Mouse (Mus musculus): ENCODE measurements around the gene Zp2. TPM values are rescaled to one million over a fixed set of nuclear protein-coding genes. Genes with fewer than 3 reads are reported as not detected.

The Zp2 gene
- total and polyA plus RNA-seq, 3 experiments, result not detected

DNA sequence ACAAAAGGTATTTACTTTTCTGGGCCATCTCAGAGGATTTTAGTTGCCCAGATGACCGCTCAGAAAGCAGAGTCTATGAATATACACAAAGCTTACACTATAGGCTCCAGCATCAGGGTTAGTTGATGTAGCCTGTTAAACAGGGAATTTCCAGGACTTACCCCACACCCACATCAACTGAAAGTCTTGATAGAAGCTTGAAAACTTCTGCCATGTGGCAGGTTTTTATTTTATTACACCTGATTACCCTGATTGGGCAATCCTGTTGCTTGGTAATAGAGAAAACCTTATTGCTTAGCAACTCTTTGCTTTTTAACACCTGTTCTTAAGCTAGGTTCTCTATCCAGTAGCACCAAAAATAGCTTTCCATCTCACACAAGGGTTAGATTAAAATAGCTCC, 2.3 kb downstream of the Zp2 start:
- TF ChIP-seq USF1 (IDR thresholded peaks at IDR 0.05; ENCODE audit: low read depth, low read length) (no peak), CHD1 (IDR thresholded peaks at IDR 0.05; ENCODE audit: low read depth, low read length) (no peak), ZNF384 (IDR thresholded peaks at IDR 0.05; ENCODE audit: low read depth, low read length) (no peak), MYB (IDR thresholded peaks at IDR 0.05; ENCODE audit: low read depth, low read length) (no peak), MAZ (IDR thresholded peaks at IDR 0.05; ENCODE audit: low read depth, low read length) (no peak), HCFC1 (IDR thresholded peaks at IDR 0.05; ENCODE audit: low read depth, low read length) (no peak), POLR2AphosphoS5 (IDR thresholded peaks at IDR 0.05; ENCODE audit: borderline replicate concordance, low read depth, low read length) (no peak), GABPA (IDR thresholded peaks at IDR 0.05; ENCODE audit: low read depth, low read length) (no peak), TAL1 (IDR thresholded peaks at IDR 0.05; ENCODE audit: low read length) (no peak), MXI1 (IDR thresholded peaks at IDR 0.05; ENCODE audit: low read depth, low read length) (no peak), CTCF (IDR thresholded peaks at IDR 0.05 in 2 of 3, conservative IDR thresholded peaks at IDR 0.05 in 1 of 3; ENCODE audit: control insufficient read depth in 1 of 3, insufficient read depth in 1 of 3, low read depth in 2 of 3, low read length in 3 of 3, poor library complexity in 1 of 3, severe bottlenecking in 1 of 3) (no peak), MEF2A (IDR thresholded peaks at IDR 0.05; ENCODE audit: extremely low read depth, insufficient replicate concordance, low read depth, low read length, poor library complexity, severe bottlenecking) (no peak)

DNA sequence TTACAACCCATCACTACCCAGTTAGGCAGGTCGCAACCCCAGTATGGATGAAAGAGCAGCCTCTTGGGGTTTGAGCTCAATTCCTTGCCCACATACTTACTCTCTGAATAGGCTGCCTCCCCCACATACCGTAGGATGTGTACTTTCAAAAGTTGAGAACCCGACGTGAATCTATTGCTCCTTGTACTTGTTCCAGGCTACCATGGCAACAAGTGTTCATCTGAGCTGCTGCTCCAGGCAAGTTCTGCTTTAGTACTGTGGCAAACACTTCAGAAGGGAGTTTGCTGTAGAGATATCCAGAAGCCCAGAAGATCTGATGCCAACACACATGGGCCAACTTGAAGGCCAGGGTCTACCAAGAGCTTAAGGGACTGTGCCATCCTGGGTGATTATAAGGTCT, 16.1 kb downstream of the Zp2 start:
- Histone ChIP-seq H3K9ac (ENCODE audit: control insufficient read depth, low read depth, low read length, poor library complexity, severe bottlenecking) (no peak overlapping the region), H3K4me3 (ENCODE audit: control insufficient read depth in 1 of 2, insufficient read depth in 1 of 2, low read depth in 2 of 2, low read length in 2 of 2) (no peak overlapping the region), H3K4me1 (ENCODE audit: control insufficient read depth in 1 of 2, insufficient read depth in 2 of 2, low read length in 2 of 2) (no peaks in the 10 kb centered on the region), H3K9me3 (replicated peaks; ENCODE audit: insufficient read depth, low read length) (no peaks in the 10 kb centered on the region), H3K36me3 (ENCODE audit: control insufficient read depth in 1 of 2, insufficient read depth in 2 of 2, low read length in 2 of 2) (no peaks in the 10 kb centered on the region), H3K27ac (ENCODE audit: control insufficient read depth, low read depth, low read length) (no peak overlapping the region), H3K79me2 (ENCODE audit: control insufficient read depth, insufficient read depth, low read length, poor library complexity) (no peaks in the 10 kb centered on the region), H3K27me3 (ENCODE audit: control insufficient read depth in 1 of 2, insufficient read depth in 2 of 2, low read length in 2 of 2) (no peaks in the 10 kb centered on the region)
- TF ChIP-seq MAZ (IDR thresholded peaks at IDR 0.05; ENCODE audit: low read depth, low read length) (no peak), JUND (IDR thresholded peaks at IDR 0.05; ENCODE audit: low read depth, low read length) (no peak), UBTF (IDR thresholded peaks at IDR 0.05; ENCODE audit: borderline replicate concordance, insufficient read depth, low read depth, low read length) (no peak), CHD2 (IDR thresholded peaks at IDR 0.05; ENCODE audit: low read length) (no peak), ZNF384 (IDR thresholded peaks at IDR 0.05; ENCODE audit: low read depth, low read length) (no peak), HCFC1 (IDR thresholded peaks at IDR 0.05; ENCODE audit: low read depth, low read length) (no peak), ETS1 (IDR thresholded peaks at IDR 0.05; ENCODE audit: low read depth, low read length) (no peak), CTCF (IDR thresholded peaks at IDR 0.05 in 2 of 3, conservative IDR thresholded peaks at IDR 0.05 in 1 of 3; ENCODE audit: control insufficient read depth in 1 of 3, insufficient read depth in 1 of 3, low read depth in 2 of 3, low read length in 3 of 3, poor library complexity in 1 of 3, severe bottlenecking in 1 of 3) (no peak), NELFE (IDR thresholded peaks at IDR 0.05; ENCODE audit: low read depth, low read length) (no peak), MAX (IDR thresholded peaks at IDR 0.05; ENCODE audit: low read length) (no peak), E2F4 (IDR thresholded peaks at IDR 0.05; ENCODE audit: borderline replicate concordance, low read depth, low read length) (no peak), MYB (IDR thresholded peaks at IDR 0.05; ENCODE audit: low read depth, low read length) (no peak), POLR2AphosphoS5 (IDR thresholded peaks at IDR 0.05; ENCODE audit: borderline replicate concordance, low read depth, low read length) (no peak), POLR2A (IDR thresholded peaks at IDR 0.05; ENCODE audit: control insufficient read depth in 1 of 2, insufficient read depth in 1 of 2, low read depth in 1 of 2, low read length in 2 of 2, poor library complexity in 1 of 2) (no peak), ELF1 (IDR thresholded peaks at IDR 0.05; ENCODE audit: low read depth, low read length) (no peak), ZMIZ1 (IDR thresholded peaks at IDR 0.05; ENCODE audit: low read depth, low read length) (no peak), ZC3H11A (IDR thresholded peaks at IDR 0.05; ENCODE audit: low read depth, low read length) (no peak)
- DNase-seq (ENCODE audit: low read depth, low spot score), result no peak

More for the DNA sequence above, 2.3 kb downstream of the Zp2 start:
- Histone ChIP-seq H3K79me2 (ENCODE audit: control insufficient read depth, insufficient read depth, low read length, poor library complexity) (no peaks in the 10 kb centered on the region), H3K9me3 (replicated peaks; ENCODE audit: insufficient read depth, low read length) (no peaks in the 10 kb centered on the region), H3K9ac (ENCODE audit: control insufficient read depth, low read depth, low read length, poor library complexity, severe bottlenecking) (no peak overlapping the region), H3K36me3 (ENCODE audit: control insufficient read depth in 1 of 2, insufficient read depth in 2 of 2, low read length in 2 of 2) (no peaks in the 10 kb centered on the region), H3K27ac (ENCODE audit: control insufficient read depth, low read depth, low read length) (no peak overlapping the region), H3K4me1 (ENCODE audit: control insufficient read depth in 1 of 2, insufficient read depth in 2 of 2, low read length in 2 of 2) (no peaks in the 10 kb centered on the region), H3K27me3 (ENCODE audit: control insufficient read depth in 1 of 2, insufficient read depth in 2 of 2, low read length in 2 of 2) (no peaks in the 10 kb centered on the region), H3K4me3 (ENCODE audit: control insufficient read depth in 1 of 2, insufficient read depth in 1 of 2, low read depth in 2 of 2, low read length in 2 of 2) (no peak overlapping the region)
- no peak for DNase-seq (ENCODE audit: low read depth, low spot score)

All from MEL (cell line).